Mouse (Mus musculus): Measurements from ENCODE around the gene Thrb. TPM values are rescaled to one million over a fixed set of nuclear protein-coding genes. Genes with fewer than 3 reads are reported as not detected.

The Thrb gene
- polyA plus RNA-seq, 2 experiments: 1.3 to 3.9 TPM

DNA sequence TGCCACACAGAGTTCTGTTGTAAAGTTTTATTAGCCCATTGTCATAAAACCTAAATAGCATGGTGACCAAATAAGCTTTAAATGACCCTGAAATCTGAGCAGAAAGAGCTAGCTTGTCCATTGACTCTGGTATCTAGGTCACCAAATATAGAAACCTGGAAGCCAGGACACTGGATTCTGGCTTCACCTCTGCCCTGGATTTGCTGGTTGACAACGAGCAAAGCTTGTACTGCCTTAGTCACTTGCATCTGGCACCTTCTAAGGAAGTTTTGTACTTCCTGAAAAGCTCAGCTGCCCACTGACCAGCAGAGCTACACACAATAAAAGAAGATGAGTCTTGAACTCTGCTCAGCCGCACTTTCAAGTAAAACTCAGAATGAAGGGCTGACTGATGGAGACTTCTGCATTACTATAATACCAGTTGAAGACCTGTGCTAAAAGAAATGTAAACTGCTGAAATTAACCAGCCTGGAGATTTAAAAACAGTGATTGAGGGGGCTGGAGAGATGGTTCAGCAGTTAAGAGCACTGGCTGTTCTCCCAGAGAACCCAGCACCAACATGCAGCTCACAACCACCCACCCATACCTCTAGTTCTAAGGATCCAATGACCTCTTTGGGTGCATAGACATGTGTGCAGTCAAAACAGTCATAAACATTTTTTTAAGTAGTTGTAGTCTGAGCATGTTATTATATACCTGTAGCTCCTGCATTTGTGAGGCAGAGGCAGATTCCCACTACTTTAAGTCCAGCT, 369.3 kb downstream of the Thrb start:
- Histone ChIP-seq H3K36me3 (ENCODE audit: control insufficient read depth, insufficient read depth, low read length) (no peaks in the 10 kb centered on the region), H3K27me3 (ENCODE audit: control insufficient read depth, insufficient read depth, low read length) (no peaks in the 10 kb centered on the region), H3K4me1 (ENCODE audit: control insufficient read depth, insufficient read depth, low read length) (no peaks in the 10 kb centered on the region), H3K4me3 (replicated peaks; ENCODE audit: low read length) (no peak overlapping the region), H3K4me2 (replicated peaks; ENCODE audit: low read depth, low read length, severe bottlenecking) (no peak overlapping the region), H3K27ac (replicated peaks; ENCODE audit: low read depth, low read length) (no peak overlapping the region), H3K9me3 (ENCODE audit: control insufficient read depth, low read length) (no peaks in the 10 kb centered on the region), H3K9ac (ENCODE audit: low read depth, low read length, severe bottlenecking) (no peak overlapping the region)
- ATAC-seq (ENCODE audit: low FRiP score, low read depth) (no peak), DNase-seq (ENCODE audit: low spot score) (no peak)
- WGBS: 46% methylated on average over 2 of the region's 2 CpGs
- TF ChIP-seq POLR2A (IDR thresholded peaks at IDR 0.05; ENCODE audit: borderline replicate concordance, extremely low read depth, insufficient read depth, insufficient read length): no peak

DNA sequence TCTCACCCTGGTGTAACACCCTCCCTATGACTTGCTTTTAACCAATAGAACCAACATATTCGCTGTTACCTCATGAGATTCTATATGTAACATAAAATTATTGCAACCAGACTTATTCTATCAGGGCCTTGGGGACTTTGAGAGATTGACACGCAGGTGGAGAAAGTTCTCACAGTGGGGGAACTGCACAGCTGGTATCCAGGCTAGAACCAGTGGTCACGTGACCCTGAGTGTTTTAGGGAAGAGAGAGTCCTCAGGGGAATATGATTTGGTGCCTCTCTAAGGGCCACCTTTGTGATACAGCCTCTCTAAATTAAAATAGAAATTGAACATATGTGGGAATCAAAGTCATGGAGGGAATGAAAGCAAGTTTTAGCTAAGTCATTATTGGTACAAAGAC, 371.9 kb downstream of the Thrb start:
- Histone ChIP-seq H3K4me3 (replicated peaks; ENCODE audit: low read length) (no peak overlapping the region), H3K36me3 (ENCODE audit: control insufficient read depth, insufficient read depth, low read length) (no peaks in the 10 kb centered on the region), H3K9me3 (ENCODE audit: control insufficient read depth, low read length) (no peaks in the 10 kb centered on the region), H3K4me1 (ENCODE audit: control insufficient read depth, insufficient read depth, low read length) (no peaks in the 10 kb centered on the region), H3K4me2 (replicated peaks; ENCODE audit: low read depth, low read length, severe bottlenecking) (no peak overlapping the region), H3K27ac (replicated peaks; ENCODE audit: low read depth, low read length) (no peak overlapping the region), H3K27me3 (ENCODE audit: control insufficient read depth, insufficient read depth, low read length) (no peaks in the 10 kb centered on the region), H3K9ac (ENCODE audit: low read depth, low read length, severe bottlenecking) (no peak overlapping the region)
- 71% methylated on average over 3 of the region's 3 CpGs for WGBS
- DNase-seq (ENCODE audit: low spot score): no peak
- no peak for TF ChIP-seq POLR2A (IDR thresholded peaks at IDR 0.05; ENCODE audit: borderline replicate concordance, extremely low read depth, insufficient read depth, insufficient read length)
- no peak for ATAC-seq (ENCODE audit: low FRiP score, low read depth)

DNA sequence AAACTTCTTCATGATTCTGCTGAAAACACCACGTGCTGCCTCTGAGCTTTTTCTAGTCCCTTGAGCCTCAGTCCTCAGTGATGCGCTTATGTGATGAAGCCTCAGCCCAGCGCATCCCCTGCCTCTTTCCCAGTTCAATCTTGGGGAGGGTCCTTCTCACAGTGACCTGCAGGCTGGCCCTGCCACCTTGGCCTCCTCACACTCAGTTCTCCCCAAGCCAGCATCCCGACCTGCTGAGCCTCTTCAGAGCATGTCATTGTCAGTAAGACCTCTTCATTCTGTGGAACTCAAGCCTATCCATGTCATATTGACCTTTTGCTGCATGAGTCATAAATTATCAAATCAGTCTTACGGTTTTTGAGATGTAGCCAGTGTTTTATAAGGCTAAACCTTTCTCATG, 376.5 kb downstream of the Thrb start:
- Histone ChIP-seq H3K27ac (replicated peaks; ENCODE audit: low read depth, low read length) (no peak overlapping the region), H3K9ac (ENCODE audit: low read depth, low read length, severe bottlenecking) (no peak overlapping the region), H3K36me3 (ENCODE audit: control insufficient read depth, insufficient read depth, low read length) (no peaks in the 10 kb centered on the region), H3K27me3 (ENCODE audit: control insufficient read depth, insufficient read depth, low read length) (no peaks in the 10 kb centered on the region), H3K4me2 (replicated peaks; ENCODE audit: low read depth, low read length, severe bottlenecking) (no peak overlapping the region), H3K4me3 (replicated peaks; ENCODE audit: low read length) (no peak overlapping the region), H3K9me3 (ENCODE audit: control insufficient read depth, low read length) (no peaks in the 10 kb centered on the region), H3K4me1 (ENCODE audit: control insufficient read depth, insufficient read depth, low read length) (no peaks in the 10 kb centered on the region)
- 72% methylated on average over 5 of the region's 5 CpGs for WGBS
- TF ChIP-seq POLR2A (IDR thresholded peaks at IDR 0.05; ENCODE audit: borderline replicate concordance, extremely low read depth, insufficient read depth, insufficient read length): no peak
- DNase-seq (ENCODE audit: low spot score): no peak
- no peak for ATAC-seq (ENCODE audit: low FRiP score, low read depth)

DNA sequence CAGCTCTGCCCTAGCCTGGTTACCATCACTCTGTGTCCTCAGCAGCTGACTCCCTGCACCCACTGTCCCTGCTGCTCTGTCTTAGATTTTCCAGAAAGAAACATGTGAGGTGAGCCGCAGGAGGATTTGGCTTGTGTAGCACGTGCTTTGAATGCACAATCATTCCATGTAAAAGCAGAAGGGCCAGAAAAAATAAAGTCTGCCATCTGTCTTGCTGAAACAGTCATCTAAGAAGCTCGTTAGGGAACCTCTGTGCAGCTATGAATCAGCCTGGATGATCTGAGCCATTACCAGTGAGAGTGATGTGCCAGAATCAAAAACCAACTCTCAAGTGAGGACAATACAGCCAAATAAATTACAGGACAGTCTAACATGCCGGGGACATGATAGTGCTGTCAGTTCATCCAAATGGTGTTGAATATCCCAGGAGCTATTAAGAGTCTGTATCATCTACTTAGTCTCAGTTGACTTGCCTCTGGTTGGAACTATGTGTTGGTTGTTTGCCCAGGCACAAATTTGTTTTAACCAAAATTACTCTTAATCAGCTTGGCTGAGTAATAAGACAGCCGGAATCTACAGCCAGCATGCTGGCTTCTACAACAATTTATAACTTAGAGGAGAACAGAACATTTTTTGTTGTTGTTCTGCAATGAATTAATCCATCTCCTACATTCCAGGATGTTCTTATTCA, 402.2 kb downstream of the Thrb start:
- Histone ChIP-seq H3K27me3 (ENCODE audit: control insufficient read depth, insufficient read depth, low read length) (no peaks in the 10 kb centered on the region), H3K9ac (ENCODE audit: low read depth, low read length, severe bottlenecking) (no peak overlapping the region), H3K4me3 (replicated peaks; ENCODE audit: low read length) (no peak overlapping the region), H3K27ac (replicated peaks; ENCODE audit: low read depth, low read length) (no peak overlapping the region), H3K9me3 (ENCODE audit: control insufficient read depth, low read length) (no peaks in the 10 kb centered on the region), H3K4me2 (replicated peaks; ENCODE audit: low read depth, low read length, severe bottlenecking) (no peak overlapping the region), H3K36me3 (ENCODE audit: control insufficient read depth, insufficient read depth, low read length) (no peaks in the 10 kb centered on the region), H3K4me1 (ENCODE audit: control insufficient read depth, insufficient read depth, low read length) (no peaks in the 10 kb centered on the region)
- no peak for TF ChIP-seq POLR2A (IDR thresholded peaks at IDR 0.05; ENCODE audit: borderline replicate concordance, extremely low read depth, insufficient read depth, insufficient read length)
- no peak for DNase-seq (ENCODE audit: low spot score)
- no peak for ATAC-seq (ENCODE audit: low FRiP score, low read depth)
- 66% methylated on average over 5 of the region's 5 CpGs for WGBS
